Mouse (Mus musculus): ENCODE measurements around the gene Tcap.

The Tcap gene

DNA sequence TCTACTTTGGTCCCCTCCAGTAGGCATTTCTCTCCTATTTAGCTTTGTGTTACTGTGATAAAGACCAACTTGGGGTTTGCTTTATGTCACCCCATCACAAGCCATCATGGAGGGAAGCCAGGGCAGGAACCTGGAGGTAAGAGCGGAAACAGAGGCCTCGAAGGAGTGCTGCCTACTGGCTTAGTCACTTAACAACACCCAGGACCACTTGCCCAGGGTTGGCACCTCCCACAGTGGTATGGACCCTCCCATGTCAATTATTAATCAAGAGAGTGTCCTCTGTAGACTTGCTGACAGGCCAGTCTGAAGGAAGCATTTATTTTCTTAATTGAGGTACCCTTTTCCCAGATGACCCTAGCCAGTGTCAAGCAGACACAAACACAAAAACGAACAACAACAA, 17.2 kb downstream of the Tcap start:
- CTCF ChIA-PET = interaction anchor here (0.6 kb wide), 1 partner anchor 148 kb away, joined by 3 read pairs; no protein-coding TSS in a partner anchor

DNA sequence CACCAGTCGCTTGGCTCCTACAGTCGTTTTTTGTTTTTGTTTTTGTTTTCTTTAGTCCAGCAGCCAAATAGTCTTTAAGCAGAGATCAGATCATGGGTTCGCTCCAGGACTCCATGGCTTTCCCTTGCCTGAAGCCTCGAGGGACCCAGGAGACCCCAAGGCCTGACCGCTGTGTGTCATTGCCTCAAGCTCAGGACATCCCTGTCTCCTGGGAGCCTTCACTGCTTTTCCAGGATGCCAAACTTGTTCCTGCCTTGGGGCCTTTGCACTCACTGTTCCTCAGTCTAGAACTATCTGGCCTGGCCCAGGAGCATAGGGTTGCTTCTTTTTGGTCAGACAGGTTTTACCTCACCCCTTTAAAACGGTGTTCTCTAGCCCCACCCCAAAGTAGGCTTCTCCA, 23.0 kb downstream of the Tcap start:
- CTCF ChIA-PET = no interaction called here

DNA sequence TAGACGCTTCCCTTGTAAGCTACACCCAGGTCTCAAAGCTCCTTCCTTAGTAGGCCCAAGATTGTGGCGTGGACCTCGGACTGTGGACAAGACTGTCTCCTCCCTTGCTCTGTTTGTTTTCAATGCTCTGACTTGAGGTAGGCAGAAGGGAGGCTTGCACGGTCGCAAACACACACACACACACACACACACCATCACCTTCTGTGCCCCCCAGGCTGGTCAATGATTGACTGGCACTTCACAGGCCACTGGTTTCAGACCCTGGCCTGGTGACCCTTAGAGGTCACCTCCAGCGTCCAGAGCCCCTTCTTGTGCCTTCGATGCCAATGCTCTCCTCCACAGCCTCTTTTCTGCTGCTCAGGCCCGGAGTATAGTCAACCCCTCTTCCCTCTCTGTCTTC, 25.3 kb downstream of the Tcap start:
- CTCF ChIA-PET = no interaction called here

DNA sequence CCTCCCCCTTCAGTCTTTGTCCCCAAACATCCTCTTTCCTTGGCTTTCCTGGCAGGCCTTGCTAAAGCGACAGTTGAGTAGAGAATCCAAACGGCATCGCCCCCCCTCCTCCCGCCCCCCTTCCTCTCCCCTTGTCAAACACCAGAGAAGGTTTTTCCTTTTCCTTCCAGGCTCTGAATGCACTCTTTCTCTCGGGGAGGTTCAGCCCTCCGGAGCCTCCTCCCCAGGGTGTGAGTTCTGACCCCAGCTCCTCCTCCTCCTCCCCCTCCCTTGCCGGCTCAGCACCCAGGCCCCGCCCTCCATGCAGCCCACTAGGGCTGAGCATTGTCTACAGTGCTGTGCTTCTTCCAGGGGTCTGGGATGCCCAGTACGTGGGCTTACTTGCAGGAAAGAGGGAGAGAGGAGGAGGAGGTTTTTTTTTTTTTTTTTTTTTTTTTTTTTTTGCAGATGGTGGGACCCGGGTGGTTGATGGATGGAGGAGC, 25.8 kb downstream of the Tcap start:
- CTCF ChIA-PET = interaction anchor here (0.6 kb wide), 1 partner anchor 318 kb away, joined by 10 read pairs; no protein-coding TSS in a partner anchor

DNA sequence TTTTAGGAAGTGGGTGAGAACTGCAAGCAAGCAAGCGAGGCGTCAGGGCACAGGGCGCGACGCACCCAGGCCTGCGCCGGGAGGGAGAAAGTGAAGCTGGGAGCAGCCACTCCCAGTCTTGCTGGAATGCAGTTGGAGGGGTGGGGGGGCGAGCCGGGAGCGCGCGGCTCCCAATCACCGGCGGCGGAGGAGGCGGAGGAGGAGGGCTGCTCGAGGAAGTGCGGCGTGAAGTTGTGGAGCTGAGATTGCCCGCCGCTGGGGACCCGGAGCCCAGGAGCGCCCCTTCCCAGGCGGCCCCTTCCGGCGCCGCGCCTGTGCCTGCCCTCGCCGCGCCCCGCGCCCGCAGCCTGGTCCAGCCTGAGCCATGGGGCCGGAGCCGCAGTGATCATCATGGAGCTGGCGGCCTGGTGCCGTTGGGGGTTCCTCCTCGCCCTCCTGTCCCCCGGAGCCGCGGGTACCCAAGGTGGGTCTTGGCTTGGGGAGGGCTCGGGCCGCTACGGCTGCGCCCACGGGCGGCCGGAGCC, 28.7 kb downstream of the Tcap start, which contains the start of gene Erbb2:
Erbb2 (plus strand) TSS at position 198 of the 524 bp plus-strand sequence.
- CTCF ChIA-PET = no interaction called here

DNA sequence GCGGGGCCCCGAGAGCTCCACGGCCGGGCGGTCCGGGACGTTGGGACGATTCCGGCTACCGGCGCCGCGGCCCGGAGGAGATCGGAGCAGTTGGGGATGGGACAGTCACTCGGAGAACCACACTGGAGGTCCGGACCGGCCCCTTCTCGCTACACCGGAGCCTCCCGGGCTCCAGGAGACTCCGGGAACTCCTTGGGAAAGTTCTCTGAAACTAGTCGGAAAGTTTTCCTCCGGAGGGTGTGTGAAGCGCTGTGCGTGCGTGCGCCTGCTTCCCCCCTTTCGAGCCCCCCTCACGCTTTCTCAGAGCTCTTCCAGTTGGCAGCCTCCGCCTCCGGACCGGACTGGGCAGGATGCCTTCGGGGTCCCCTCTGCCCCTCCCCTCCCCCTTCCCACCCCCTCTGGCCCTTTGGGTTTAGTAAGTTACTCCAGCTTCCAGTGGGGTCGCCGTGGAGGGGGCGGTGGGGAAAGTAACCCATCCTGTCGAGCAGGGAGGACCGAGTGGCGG, 29.2 kb downstream of the Tcap start:
- CTCF ChIA-PET = interaction anchor here (0.7 kb wide), 1 partner anchor 1806 kb away, joined by 4 read pairs; no protein-coding TSS in a partner anchor

DNA sequence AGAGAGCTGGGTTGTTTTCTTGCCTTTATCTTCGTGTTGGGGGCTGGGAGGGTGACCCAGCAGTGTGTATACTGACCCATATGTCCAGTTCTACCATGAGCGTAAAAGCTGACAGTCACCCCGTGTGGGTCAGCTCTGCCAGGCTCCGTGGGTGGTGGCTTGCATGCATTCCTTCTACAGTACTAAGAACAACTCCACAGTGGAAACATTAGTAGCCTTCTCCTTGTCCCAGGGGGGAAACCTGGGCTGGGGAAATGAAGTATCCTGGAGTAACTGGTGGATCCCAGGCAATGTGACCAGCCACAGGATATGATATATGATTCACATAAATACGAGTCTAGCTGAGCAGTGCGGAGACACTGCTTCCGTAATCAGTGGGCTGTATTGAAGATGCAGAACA, 30.1 kb downstream of the Tcap start:
- CTCF ChIA-PET = no interaction called here

DNA sequence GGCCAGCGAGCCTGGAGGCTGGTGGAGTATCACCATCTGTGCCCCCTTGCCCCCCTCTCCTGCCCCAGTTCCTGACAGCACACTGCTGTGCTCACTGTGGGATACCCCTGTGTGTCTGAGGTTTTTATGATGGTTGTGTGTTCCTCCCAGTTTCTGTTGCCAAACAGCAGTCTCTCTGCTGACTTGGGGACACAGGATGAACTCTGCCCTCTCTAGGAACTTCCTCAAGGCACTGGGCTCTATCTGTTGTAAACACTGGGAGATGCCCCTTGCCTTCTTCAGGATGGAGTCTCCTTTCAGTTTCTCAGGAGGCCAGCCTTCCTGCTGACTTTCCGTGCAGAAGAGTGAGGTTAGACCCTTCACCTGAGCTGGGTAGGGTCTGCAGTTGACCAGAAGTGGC, 30.6 kb downstream of the Tcap start:
- CTCF ChIA-PET = no interaction called here

DNA sequence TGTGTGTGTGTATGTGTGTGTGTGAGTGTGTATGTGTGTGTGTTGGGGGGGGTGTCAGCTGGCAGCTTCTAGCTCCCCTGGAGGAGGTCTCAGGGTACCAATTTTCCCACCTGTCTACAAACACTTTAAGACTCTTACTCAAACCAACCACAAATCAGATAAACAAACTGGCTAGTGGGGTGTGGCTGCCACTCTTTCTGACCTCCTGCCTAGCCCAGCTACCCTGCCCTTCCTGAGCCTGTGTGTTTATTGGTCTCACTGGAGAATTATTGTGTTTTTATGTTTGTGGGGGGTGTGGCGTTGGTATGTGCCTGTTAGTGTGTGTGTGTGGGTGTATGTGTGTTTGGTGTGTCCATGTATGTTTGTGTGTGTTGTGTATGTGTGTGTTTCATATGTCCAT, 33.5 kb downstream of the Tcap start:
- CTCF ChIA-PET = interaction anchor here (0.6 kb wide), 1 partner anchor 16 kb away, joined by 5 read pairs; no protein-coding TSS in a partner anchor

DNA sequence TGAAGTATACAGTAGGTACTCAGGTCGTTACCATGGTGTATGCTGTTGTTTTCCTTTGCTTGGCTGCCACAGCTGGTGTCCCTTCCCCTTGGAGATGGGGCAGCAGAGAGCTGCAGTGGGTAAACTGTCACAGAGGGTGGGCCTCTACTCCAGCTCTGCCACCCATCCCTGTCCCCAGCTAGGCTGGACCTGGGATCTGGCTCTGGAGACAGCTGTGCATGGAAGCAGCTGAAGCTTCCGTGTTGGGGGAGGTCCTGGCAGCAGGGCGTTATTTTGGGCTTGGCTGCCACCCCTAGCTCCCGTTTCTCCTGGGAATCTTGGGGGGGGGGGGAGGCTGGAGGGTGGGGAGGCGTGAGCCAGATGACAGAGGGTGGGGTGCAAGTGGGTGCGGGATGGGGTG, 34.7 kb downstream of the Tcap start:
- CTCF ChIA-PET = no interaction called here

DNA sequence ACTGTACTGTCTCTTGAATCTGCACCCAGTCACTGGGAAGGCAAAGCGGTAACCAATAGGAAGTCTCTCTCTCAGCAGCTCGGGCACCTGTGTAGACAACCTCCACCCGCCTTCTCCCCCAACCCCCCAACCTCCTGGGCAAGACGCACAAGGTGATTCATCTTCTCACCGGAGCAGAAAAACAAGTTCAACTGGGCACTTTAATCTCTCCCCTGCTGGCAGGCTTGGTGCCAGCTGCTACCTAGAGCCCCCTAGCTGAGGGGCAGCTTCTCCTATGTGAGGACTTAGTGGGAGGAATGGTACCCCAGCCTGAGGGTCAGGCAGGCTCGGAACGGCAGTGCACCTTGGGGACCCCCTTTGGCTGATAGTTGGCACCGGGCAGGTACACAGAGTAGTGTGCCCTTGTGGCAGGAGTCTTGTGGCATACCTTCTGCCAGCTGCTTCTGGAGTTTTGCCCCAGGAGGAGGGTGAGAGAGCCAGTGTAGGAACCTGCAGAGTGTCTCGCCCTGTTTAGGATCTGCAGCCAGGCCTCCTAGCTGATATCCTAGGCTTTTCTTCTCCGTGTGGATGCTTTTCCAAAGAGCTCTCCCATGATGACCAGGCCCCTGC, 35.4 kb downstream of the Tcap start:
- CTCF ChIA-PET = no interaction called here

DNA sequence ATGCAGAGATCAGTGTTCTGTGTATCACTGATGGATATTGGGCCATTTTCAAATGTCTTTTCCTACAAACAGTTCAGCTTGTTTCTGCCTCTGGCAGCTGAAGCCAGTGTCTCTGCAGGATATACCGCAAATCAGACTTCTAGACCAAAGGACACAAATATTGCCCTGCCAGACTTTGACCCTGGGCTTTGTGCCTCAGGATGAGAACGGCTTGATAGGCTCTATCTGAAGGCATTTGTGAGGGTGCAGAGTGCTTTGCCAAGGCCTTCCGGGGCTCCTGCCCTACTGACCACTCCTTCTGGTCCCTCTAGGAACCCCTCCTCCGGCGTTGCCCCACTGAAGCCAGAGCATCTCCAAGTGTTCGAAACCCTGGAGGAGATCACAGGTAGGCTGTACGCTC, 43.0 kb downstream of the Tcap start:
- CTCF ChIA-PET = interaction anchor here (1.0 kb wide), 1 partner anchor 11 kb away, joined by 3 read pairs; no protein-coding TSS in a partner anchor

DNA sequence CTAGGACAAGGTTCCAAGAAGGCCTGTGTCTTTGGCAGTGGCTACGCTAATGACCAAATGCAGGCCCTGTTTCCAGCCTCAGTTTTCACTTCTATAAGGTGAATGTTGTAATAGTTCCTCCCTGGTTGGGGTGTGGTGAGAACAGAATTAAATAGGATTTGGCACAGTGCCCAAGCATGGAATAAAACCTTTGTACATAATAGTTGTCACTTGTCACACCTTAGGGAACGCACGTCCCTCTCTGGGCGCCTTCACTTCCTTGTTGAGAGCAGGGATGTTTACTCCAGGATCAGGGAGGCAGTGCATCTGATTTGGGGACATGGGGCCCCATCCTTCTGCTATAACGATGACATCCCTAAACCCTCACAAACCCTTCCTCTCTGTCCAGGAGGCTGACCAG, 44.8 kb downstream of the Tcap start:
- CTCF ChIA-PET = no interaction called here

DNA sequence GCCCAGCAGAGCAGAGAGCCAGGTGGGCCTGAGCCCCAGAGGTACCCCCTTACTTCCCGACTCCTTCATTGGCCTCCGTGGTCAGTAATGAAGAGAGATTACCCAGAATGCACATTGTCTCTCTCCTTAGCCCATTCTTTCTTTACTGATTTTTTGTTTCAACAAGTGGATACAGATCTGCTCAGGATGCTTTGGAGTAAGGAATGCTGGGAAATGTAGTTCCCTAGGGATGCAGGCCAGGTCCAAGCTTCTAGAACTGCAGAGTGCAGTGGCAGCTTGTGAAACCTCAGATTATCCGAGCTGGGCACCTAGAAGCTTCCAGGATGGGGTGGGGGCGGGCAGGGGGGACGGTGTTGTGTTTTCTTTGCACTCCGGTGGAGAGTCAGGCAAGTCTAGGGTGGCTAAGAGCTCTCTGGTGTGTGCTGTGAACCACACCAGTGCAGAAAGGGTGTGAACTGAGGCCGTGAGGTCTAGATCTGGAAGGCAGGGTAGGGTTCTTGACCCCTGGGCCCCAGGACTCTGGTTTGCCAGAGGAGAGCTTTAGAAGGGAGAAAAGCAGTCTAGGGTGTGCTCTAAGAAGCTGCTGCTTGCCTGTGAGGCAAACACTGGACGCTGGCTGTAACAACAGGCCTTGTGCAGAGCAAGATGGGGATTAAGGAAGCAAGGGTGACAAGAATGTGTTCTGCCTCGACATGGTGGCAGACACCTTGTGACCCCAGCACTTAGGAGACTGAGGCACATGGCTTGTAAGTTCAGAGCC, 48.3 kb downstream of the Tcap start:
- CTCF ChIA-PET = interaction anchor here (1.2 kb wide), 1 partner anchor 43 kb away, joined by 5 read pairs; no protein-coding TSS in a partner anchor

Measured in spleen, embryonic (tissue).